In the genomic region with DNA sequence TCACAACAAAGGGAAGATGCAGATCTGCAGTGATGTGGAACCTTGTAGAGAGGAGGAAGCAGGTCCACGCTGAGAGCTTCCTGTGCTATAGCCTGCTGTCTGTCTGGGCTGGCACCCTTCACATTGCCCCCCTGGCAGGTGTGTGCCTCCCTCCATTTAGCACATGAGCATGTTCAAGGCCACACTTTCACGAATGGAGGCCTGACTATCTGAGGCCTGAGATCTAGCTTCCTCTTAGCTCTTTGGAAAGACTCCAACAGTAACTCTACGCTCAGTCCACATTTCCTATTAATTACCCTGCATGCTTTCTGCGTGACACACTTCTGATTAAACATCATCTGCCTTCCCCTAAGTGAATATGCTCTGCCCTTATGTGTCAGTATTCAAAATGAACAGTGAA, we compare ENCODE assay signal across 15 mouse cellular contexts.
A peak's percentile ranks its signal among the peaks of the same experiment; 100 is the strongest.
DNase-seq lines count a peak whose midpoint lies in the region; ATAC-seq and TF ChIP-seq lines count a peak whose summit lies in the region.
"Had no signal": no experiment of that assay in that cellular context is flagged by ENCODE, and none has a peak within 500 bp of the region (broad histone marks: within the 10 kb centered on the region; RNA-seq: fewer than 3 reads in every experiment).

No protein-coding gene starts in this region.

- no peak overlapping the region for H3K4me3 ChIP-seq in hindbrain, postnatal 0 days (ENCODE audit: low read length)
- no peak overlapping the region for H3K4me3 ChIP-seq in hindbrain, embryonic 11.5 days (ENCODE audit: low read depth, low read length)
- H3K4me3 ChIP-seq: erythroblast, embryonic 14.5 days; gastrocnemius, adult 2 months; midbrain, embryonic 12.5 days had no signal

- H3K27me3 ChIP-seq in hindbrain, postnatal 0 days (ENCODE audit: insufficient read depth, low read length) = no peaks in the 10 kb centered on the region
- no peaks in the 10 kb centered on the region for H3K27me3 ChIP-seq in hindbrain, embryonic 11.5 days (ENCODE audit: control insufficient read depth, insufficient read depth, low read length)
- no peaks in the 10 kb centered on the region for H3K27me3 ChIP-seq in Patski
- H3K27me3 ChIP-seq: midbrain, embryonic 12.5 days had no signal

- H3K36me3 ChIP-seq in hindbrain, postnatal 0 days (ENCODE audit: insufficient read depth, low read length) = peaks cover 4% of the 10 kb centered on the region; the same call in 1 of the 2 replicates
- H3K36me3 ChIP-seq in hindbrain, embryonic 11.5 days (ENCODE audit: control insufficient read depth, insufficient read depth, low read length) = no peaks in the 10 kb centered on the region
- H3K36me3 ChIP-seq: midbrain, embryonic 12.5 days had no signal

- peak overlapping the region; percentile 32; the same call in 1 of the 2 replicates for H3K27ac ChIP-seq in hindbrain, postnatal 0 days
- H3K27ac ChIP-seq in hindbrain, embryonic 11.5 days (ENCODE audit: low read depth, low read length) = no peak overlapping the region
- H3K27ac ChIP-seq: gastrocnemius, adult 2 months; midbrain, embryonic 12.5 days had no signal

- peak; percentile 12 for DNase-seq in cerebellum, adult 9-10 months
- DNase-seq in cerebellum, adult 8-10 months = no peak
- no peak for DNase-seq in hindbrain, postnatal 0 days (ENCODE audit: low spot score)
- DNase-seq in hindbrain, embryonic 11.5 days (ENCODE audit: low spot score) = no peak
- DNase-seq in 3134 (ENCODE audit: extremely low read depth, insufficient read length, low spot score) = peak; percentile 7
- DNase-seq in Patski (ENCODE audit: low read depth, low spot score) = no peak
- DNase-seq in layer of hippocampus, postnatal 36 days = no peak
- no peak for DNase-seq in spleen, postnatal 36 days (ENCODE audit: low spot score in 2 of 2)
- DNase-seq: B cell, adult 2 months; gastrocnemius, adult 2 months; lung, adult 18-20 months; lung, postnatal 36 days; right cerebral cortex, postnatal 14 days had no signal

- CTCF ChIA-PET in Patski (lab: Charles Lee) = interaction anchor here (1.6 to 1.8 kb wide), 2 partner anchors 12 kb away, joined by 3 to 5 read pairs; no protein-coding TSS in a partner anchor

- H3K9ac ChIP-seq in hindbrain, postnatal 0 days (replicated peaks; ENCODE audit: low read length) = no peak overlapping the region
- H3K9ac ChIP-seq in hindbrain, embryonic 11.5 days (ENCODE audit: low read depth, low read length) = no peak overlapping the region
- H3K9ac ChIP-seq: midbrain, embryonic 12.5 days had no signal

- POLR2A ChIA-PET in Patski (lab: Charles Lee) = no interaction called here

- no peaks in the 10 kb centered on the region for H3K9me3 ChIP-seq in hindbrain, postnatal 0 days (ENCODE audit: low read length)
- no peaks in the 10 kb centered on the region for H3K9me3 ChIP-seq in hindbrain, embryonic 11.5 days (ENCODE audit: control insufficient read depth, low read length)
- H3K9me3 ChIP-seq: midbrain, embryonic 12.5 days had no signal

- in situ Hi-C loops in Patski (cut with MboI; ENCODE audit: low pct_unique_long_range_greater_than_20kb) = no loop called here

- H3K4me2 ChIP-seq in hindbrain, postnatal 0 days (ENCODE audit: low read depth, low read length) = no peak overlapping the region
- no peak overlapping the region for H3K4me2 ChIP-seq in hindbrain, embryonic 11.5 days (replicated peaks; ENCODE audit: low read depth, low read length)
- H3K4me2 ChIP-seq: midbrain, embryonic 12.5 days had no signal

- 37% methylated on average over 4 of the region's 4 CpGs for WGBS in hindbrain, postnatal 0 days
- 74% methylated on average over 4 of the region's 4 CpGs for WGBS in hindbrain, embryonic 11.5 days

- no peak for ATAC-seq in hindbrain, postnatal 0 days
- ATAC-seq in hindbrain, embryonic 11.5 days (ENCODE audit: low FRiP score) = no peak
- peak; percentile 44 for ATAC-seq in Patski

- no peak for TF ChIP-seq CTCF in hindbrain, postnatal 0 days (IDR thresholded peaks at IDR 0.05; ENCODE audit: low read depth)
- no peak for TF ChIP-seq CTCF in Patski (IDR thresholded peaks at IDR 0.05)

- H3K4me1 ChIP-seq in hindbrain, postnatal 0 days (ENCODE audit: insufficient read depth, low read length) = 0 out of 2 replicates have a peak, but pooled peaks cover 3% of the 10 kb centered on the region
- H3K4me1 ChIP-seq in hindbrain, embryonic 11.5 days (replicated peaks; ENCODE audit: control insufficient read depth, insufficient read depth, low read length) = no peaks in the 10 kb centered on the region

Comparison
In these comparisons a context has a peak if more than half of its experiments do, and no peak if none do; other contexts are left out.
1. DNase-seq: peak in cerebellum, adult 9-10 months (single experiment) and 3134 (single experiment); none in cerebellum, adult 8-10 months (single experiment), hindbrain, postnatal 0 days (single experiment), hindbrain, embryonic 11.5 days (single experiment), Patski (single experiment), layer of hippocampus, postnatal 36 days (0 of 2) and spleen, postnatal 36 days (0 of 2).